15 mouse cellular contexts compared by ENCODE assay signal in genomic region chrX:52261991-52262390, GRCm38 (mm10).
DNase-seq lines count a peak whose midpoint lies in the region; ATAC-seq and TF ChIP-seq lines count a peak whose summit lies in the region.
"Had no signal": no experiment of that assay in that cellular context is flagged by ENCODE, and none has a peak within 500 bp of the region (broad histone marks: within the 10 kb centered on the region; RNA-seq: fewer than 3 reads in every experiment).

No protein-coding gene starts in this region.

- intact Hi-C loops in heart, postnatal 25 days (cut with DNase I): no loop called here

- WGBS in limb, embryonic 14.5 days: 68% methylated on average over 11 of the region's 11 CpGs
- 68% methylated on average over 11 of the region's 11 CpGs for WGBS in limb, embryonic 10.5 days

- H3K4me3 ChIP-seq in limb, embryonic 14.5 days (replicated peaks; ENCODE audit: low read length): no peak overlapping the region
- no peak overlapping the region for H3K4me3 ChIP-seq in limb, embryonic 10.5 days
- H3K4me3 ChIP-seq: embryonic facial prominence, embryonic 12.5 days; forebrain, embryonic 12.5 days; hindbrain, embryonic 10.5 days; intestine, embryonic 15.5 days; limb, embryonic 12.5 days; lung, embryonic 15.5 days; midbrain, embryonic 12.5 days had no signal

- H3K4me2 ChIP-seq in limb, embryonic 14.5 days (replicated peaks; ENCODE audit: low read depth, low read length, severe bottlenecking): no peak overlapping the region
- H3K4me2 ChIP-seq: embryonic facial prominence, embryonic 12.5 days; forebrain, embryonic 12.5 days; intestine, embryonic 15.5 days; limb, embryonic 12.5 days; lung, embryonic 15.5 days; midbrain, embryonic 12.5 days had no signal

- ATAC-seq in limb, embryonic 14.5 days (ENCODE audit: low FRiP score, low read depth): no peak
- ATAC-seq: intestine, embryonic 15.5 days had no signal

- no peak overlapping the region for H3K27ac ChIP-seq in limb, embryonic 14.5 days (replicated peaks; ENCODE audit: low read depth, low read length)
- no peak overlapping the region for H3K27ac ChIP-seq in limb, embryonic 10.5 days
- H3K27ac ChIP-seq: embryonic facial prominence, embryonic 12.5 days; forebrain, embryonic 12.5 days; hindbrain, embryonic 10.5 days; intestine, embryonic 15.5 days; limb, embryonic 12.5 days; lung, embryonic 15.5 days; midbrain, embryonic 12.5 days had no signal

- no peaks in the 10 kb centered on the region for H3K36me3 ChIP-seq in limb, embryonic 14.5 days (ENCODE audit: control insufficient read depth, insufficient read depth, low read length)
- no peaks in the 10 kb centered on the region for H3K36me3 ChIP-seq in limb, embryonic 10.5 days
- H3K36me3 ChIP-seq: embryonic facial prominence, embryonic 12.5 days; forebrain, embryonic 12.5 days; hindbrain, embryonic 10.5 days; intestine, embryonic 15.5 days; limb, embryonic 12.5 days; lung, embryonic 15.5 days; midbrain, embryonic 12.5 days had no signal

- no peaks in the 10 kb centered on the region for H3K9me3 ChIP-seq in limb, embryonic 14.5 days (ENCODE audit: control insufficient read depth, low read length)
- H3K9me3 ChIP-seq in limb, embryonic 10.5 days (replicated peaks): no peaks in the 10 kb centered on the region
- H3K9me3 ChIP-seq: embryonic facial prominence, embryonic 12.5 days; forebrain, embryonic 12.5 days; hindbrain, embryonic 10.5 days; intestine, embryonic 15.5 days; limb, embryonic 12.5 days; lung, embryonic 15.5 days; midbrain, embryonic 12.5 days had no signal

- DNase-seq in heart, adult 9 months (ENCODE audit: low spot score in 2 of 2): peak; percentile 14 to 15
- DNase-seq in heart, postnatal 25 days (ENCODE audit: low spot score): no peak
- DNase-seq in limb, embryonic 14.5 days (ENCODE audit: low spot score): peak; percentile 11
- no peak for DNase-seq in limb, embryonic 10.5 days (ENCODE audit: low spot score)
- DNase-seq in brain, embryonic 14.5 days (ENCODE audit: low read depth): peak; percentile 41
- peak; percentile 7 for DNase-seq in lung, postnatal 36 days
- no peak for DNase-seq in cerebellum, adult 8-10 months
- DNase-seq: cerebellum, postnatal 36 days had no signal

- TF ChIP-seq CTCF in brain, embryonic 14.5 days (IDR thresholded peaks at IDR 0.05; ENCODE audit: borderline replicate concordance, extremely low read depth, insufficient read depth, insufficient read length): no peak

- H3K9ac ChIP-seq in limb, embryonic 14.5 days (ENCODE audit: low read depth, low read length, severe bottlenecking): no peak overlapping the region
- H3K9ac ChIP-seq: embryonic facial prominence, embryonic 12.5 days; forebrain, embryonic 12.5 days; intestine, embryonic 15.5 days; limb, embryonic 12.5 days; lung, embryonic 15.5 days; midbrain, embryonic 12.5 days had no signal

- no peaks in the 10 kb centered on the region for H3K4me1 ChIP-seq in limb, embryonic 14.5 days (ENCODE audit: control insufficient read depth, insufficient read depth, low read length)
- H3K4me1 ChIP-seq in limb, embryonic 10.5 days: peaks cover 3% of the 10 kb centered on the region; the same call in 1 of the 2 replicates
- H3K4me1 ChIP-seq: embryonic facial prominence, embryonic 12.5 days; forebrain, embryonic 12.5 days; hindbrain, embryonic 10.5 days; intestine, embryonic 15.5 days; limb, embryonic 12.5 days; lung, embryonic 15.5 days; midbrain, embryonic 12.5 days had no signal

- no peak for TF ChIP-seq POLR2A in limb, embryonic 14.5 days (IDR thresholded peaks at IDR 0.05; ENCODE audit: borderline replicate concordance, extremely low read depth, insufficient read depth, insufficient read length)
- no peak for TF ChIP-seq POLR2A in brain, embryonic 14.5 days (IDR thresholded peaks at IDR 0.05; ENCODE audit: borderline replicate concordance, extremely low read depth, insufficient read depth, insufficient read length, poor library complexity, severe bottlenecking)

- no peaks in the 10 kb centered on the region for H3K27me3 ChIP-seq in limb, embryonic 14.5 days (ENCODE audit: control insufficient read depth, insufficient read depth, low read length)
- H3K27me3 ChIP-seq in limb, embryonic 10.5 days (ENCODE audit: low read depth, poor library complexity, severe bottlenecking): peaks cover 58% of the 10 kb centered on the region
- H3K27me3 ChIP-seq: embryonic facial prominence, embryonic 12.5 days; forebrain, embryonic 12.5 days; intestine, embryonic 15.5 days; lung, embryonic 15.5 days; midbrain, embryonic 12.5 days had no signal

Comparison
In these comparisons a context has a peak if more than half of its experiments do, and no peak if none do; other contexts are left out.
1. DNase-seq: peak in heart, adult 9 months (2 of 2), limb, embryonic 14.5 days (single experiment), brain, embryonic 14.5 days (single experiment) and lung, postnatal 36 days (single experiment); none in heart, postnatal 25 days (single experiment), limb, embryonic 10.5 days (single experiment) and cerebellum, adult 8-10 months (single experiment).